Mouse (Mus musculus) ES-Bruce4 (cell line): ENCODE data around the gene Zw10. TPM values are rescaled to one million over a fixed set of nuclear protein-coding genes. Genes with fewer than 3 reads are reported as not detected.

Source experiments
- H3K27ac ChIP-seq: 2 replicates; pipeline ENCODE4 v1.5.1; 2012; ENCODE audit warnings: low read length, inconsistent platforms; ENCODE audit not compliant: insufficient read depth
- H3K27me3 ChIP-seq: 2 replicates; pipeline ENCODE4 v1.6.1; 2012; ENCODE audit warnings: mild to moderate bottlenecking, low read length, inconsistent platforms; ENCODE audit not compliant: control insufficient read depth, poor library complexity, insufficient read depth, severe bottlenecking
- H3K36me3 ChIP-seq: 2 replicates; pipeline ENCODE4 v1.6.1; 2012; ENCODE audit warnings: inconsistent platforms, mild to moderate bottlenecking, low read length, moderate library complexity; ENCODE audit not compliant: control insufficient read depth, poor library complexity, insufficient read depth, severe bottlenecking
- H3K4me1 ChIP-seq: one replicate; pipeline ENCODE4 v1.8.1; 2011; ENCODE audit warnings: low read length; ENCODE audit not compliant: control insufficient read depth, insufficient read depth
- H3K4me3 ChIP-seq: 2 replicates; pipeline ENCODE4 v1.5.1; 2011; ENCODE audit warnings: low read depth, mild to moderate bottlenecking, low read length
- H3K9ac ChIP-seq: 2 replicates; pipeline ENCODE4 v1.6.1; 2012; ENCODE audit warnings: low read depth, mild to moderate bottlenecking, inconsistent platforms; ENCODE audit not compliant: poor library complexity, severe bottlenecking
- H3K9me3 ChIP-seq: replicated peaks from 2 replicates; pipeline ENCODE4 v1.6.1; 2012; ENCODE audit warnings: mild to moderate bottlenecking, low read length, inconsistent platforms; ENCODE audit not compliant: control insufficient read depth, poor library complexity, insufficient read depth, severe bottlenecking
- CTCF ChIP-seq: IDR thresholded peaks from one replicate; pipeline ENCODE4 v1.8.1; 2011; ENCODE audit warnings: low read depth, low read length
- EP300 ChIP-seq: IDR thresholded peaks from 2 replicates; pipeline ENCODE4 v1.6.1; 2011; ENCODE audit warnings: low read depth, low read length; ENCODE audit not compliant: insufficient read depth
- POLR2A ChIP-seq: IDR thresholded peaks from one replicate; pipeline ENCODE4 v1.8.1; 2011; ENCODE audit warnings: low read length; ENCODE audit not compliant: insufficient read depth
- polyA plus RNA-seq: library from polyadenylated mRNA; stranded (reverse); fragments of >200 nt; gene quantifications from 2 replicates; pipeline ENCODE4 v1.2.4, GENCODE M21; 2011; ENCODE audit warnings: low read depth; ENCODE audit not compliant: missing spikeins, insufficient read depth, insufficient read length

The Zw10 gene
- 25.5 and 29.2 TPM in 2 replicates for polyA plus RNA-seq

DNA sequence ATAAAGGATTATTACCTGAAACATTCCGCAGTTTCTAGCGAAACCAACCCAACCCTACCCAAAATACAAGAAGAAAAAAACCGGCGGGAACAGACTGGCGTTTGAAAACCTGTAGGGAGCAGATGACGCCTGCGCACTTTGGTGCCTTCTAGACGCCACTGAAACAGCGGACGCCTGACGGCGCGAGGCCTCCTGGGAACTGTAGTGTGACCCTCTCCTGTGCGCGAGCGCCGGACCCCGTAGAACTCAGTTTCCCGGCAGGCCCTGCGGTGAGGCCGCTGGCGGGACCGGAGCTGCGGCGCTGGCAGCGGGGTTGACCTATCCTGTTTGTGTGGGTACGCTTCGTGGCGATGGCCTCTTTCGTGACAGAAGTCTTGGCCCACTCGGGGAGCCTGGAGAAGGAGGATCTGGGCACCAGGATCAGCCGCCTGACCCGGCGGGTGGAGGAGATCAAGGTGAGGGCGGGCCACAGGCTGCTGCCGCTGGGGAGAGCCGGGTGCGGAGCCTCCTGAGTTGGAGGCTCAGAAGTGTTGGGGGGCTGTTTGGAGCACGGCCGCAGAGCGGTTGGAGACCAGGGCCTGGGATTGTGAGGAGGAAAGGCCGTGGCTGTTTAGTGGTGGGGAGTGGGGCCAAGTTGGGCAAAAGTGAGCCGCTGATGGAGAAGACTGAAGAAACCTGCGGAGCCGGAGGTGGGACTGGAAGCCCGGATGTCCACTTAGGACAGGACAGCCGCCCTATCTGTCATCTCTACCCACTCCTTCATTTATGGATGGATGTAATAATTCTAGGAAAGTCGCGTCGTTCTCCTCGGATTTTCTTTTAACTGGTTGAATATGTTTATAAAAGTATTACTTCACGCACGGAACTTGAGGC lies at the start of gene Zw10:
Zw10 (plus strand) TSS at position 281 of the 873 bp plus-strand sequence.
- H3K9ac ChIP-seq: peak within 1 kb of the TSS; percentile 90
- no peak within 1 kb of the TSS for H3K27ac ChIP-seq
- TF ChIP-seq EP300 (peak; percentile 16; the same call in 1 of the 2 replicates), CTCF (no peak), POLR2A (no peak)
- H3K9me3 ChIP-seq: no peaks in the 10 kb centered on the region
- peak within 1 kb of the TSS; percentile 94 for H3K4me3 ChIP-seq
- peaks cover 7% of the 10 kb centered on the region; the same call in 1 of the 2 replicates for H3K36me3 ChIP-seq
- H3K27me3 ChIP-seq: no peaks in the 10 kb centered on the region
- H3K4me1 ChIP-seq: no peaks in the 10 kb centered on the region

DNA sequence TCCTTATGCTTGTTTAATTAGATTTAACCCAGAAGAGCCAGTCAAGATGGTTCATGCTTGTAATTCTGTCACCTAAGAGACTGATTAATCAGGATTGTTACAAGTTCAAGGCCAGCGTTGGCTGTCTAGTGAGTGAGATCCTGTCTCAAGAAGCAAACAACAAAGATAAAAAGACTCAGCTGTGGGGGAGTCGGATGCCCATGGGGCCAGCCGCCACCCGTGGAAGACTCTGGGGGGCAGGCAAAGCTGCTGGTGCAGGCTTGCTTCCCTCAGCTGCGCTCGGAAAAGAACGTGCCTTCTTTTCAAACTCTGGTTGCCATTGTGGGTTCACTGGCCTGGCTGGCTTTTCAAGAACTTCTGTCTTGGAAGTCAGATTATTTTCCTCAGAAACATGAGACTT lies 39.6 kb upstream of the Zw10 start:
- H3K9ac ChIP-seq: no peak overlapping the region
- no peak overlapping the region for H3K27ac ChIP-seq
- no peak for TF ChIP-seq POLR2A
- TF ChIP-seq EP300: no peak
- no peak for TF ChIP-seq CTCF
- H3K4me3 ChIP-seq: no peak overlapping the region
- H3K4me1 ChIP-seq: no peaks in the 10 kb centered on the region
- peaks cover 80% of the 10 kb centered on the region for H3K36me3 ChIP-seq
- no peaks in the 10 kb centered on the region for H3K27me3 ChIP-seq
- H3K9me3 ChIP-seq: no peaks in the 10 kb centered on the region

DNA sequence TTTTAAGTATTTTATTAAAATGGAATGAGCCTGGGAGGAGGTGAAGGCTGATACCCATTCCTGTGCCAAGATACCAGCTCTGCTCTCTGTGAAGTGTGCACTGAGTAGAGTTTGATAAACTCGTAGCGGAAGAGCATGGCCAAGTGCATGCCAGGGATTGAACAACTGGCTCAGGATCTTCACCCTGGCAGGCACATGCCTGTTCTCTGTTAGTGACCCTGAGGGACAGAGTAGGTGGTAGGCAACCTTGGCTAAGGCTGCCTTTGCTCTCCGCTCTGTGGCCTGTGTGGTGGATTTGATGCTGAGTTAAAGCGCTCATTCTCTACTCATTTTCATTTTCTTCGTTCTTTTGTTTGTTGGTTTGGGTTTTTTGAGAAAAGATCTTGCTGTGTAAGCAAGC lies 34.1 kb upstream of the Zw10 start:
- Histone ChIP-seq H3K36me3 (peaks cover 55% of the 10 kb centered on the region), H3K4me1 (no peaks in the 10 kb centered on the region), H3K9ac (no peak overlapping the region), H3K4me3 (no peak overlapping the region), H3K27ac (no peak overlapping the region), H3K27me3 (no peaks in the 10 kb centered on the region), H3K9me3 (no peaks in the 10 kb centered on the region)
- TF ChIP-seq CTCF (no peak), POLR2A (no peak), EP300 (no peak)

DNA sequence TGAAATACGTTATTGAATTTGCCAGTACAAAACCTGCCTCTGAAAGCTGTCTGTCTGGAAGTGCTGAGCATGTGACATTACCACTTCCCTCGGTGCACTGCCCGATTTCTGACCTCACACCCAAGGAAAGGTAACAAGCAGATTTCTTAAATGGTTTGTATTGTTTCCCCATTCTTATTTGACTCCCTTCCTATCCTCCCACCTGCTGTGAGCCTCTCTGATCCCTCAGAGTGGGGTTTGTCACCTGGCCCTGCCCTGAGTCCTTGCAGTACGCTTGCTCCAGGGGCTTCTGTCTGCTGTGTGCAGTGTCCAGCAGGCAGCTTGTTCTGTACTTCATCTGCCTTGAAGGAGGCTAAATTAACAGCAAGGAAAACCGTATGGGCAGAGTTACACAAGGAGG lies 31.5 kb upstream of the Zw10 start:
- TF ChIP-seq EP300: peak; percentile 81
- TF ChIP-seq CTCF: no peak
- Histone ChIP-seq H3K36me3 (peaks cover 57% of the 10 kb centered on the region), H3K27ac (peak overlapping the region; percentile 60)

DNA sequence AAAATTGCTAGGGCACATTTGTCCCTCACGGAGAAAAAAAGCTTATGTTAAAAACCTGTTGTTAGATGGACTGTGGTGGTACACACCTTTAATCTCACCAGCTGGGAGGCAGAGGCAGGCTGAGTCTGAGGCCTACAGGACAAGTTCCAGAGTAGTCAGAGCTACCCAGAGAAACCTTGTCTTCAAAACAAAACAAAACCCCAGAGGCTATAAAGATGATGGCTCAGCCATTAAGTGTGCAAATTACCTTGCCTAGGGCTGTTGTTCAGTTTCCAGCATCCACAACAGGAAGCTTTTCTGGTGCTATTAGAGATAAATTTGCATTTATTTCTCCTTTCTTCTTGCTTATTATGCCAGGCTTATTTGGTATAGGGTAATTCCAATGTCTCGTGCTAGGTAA lies 30.9 kb upstream of the Zw10 start:
- no peak overlapping the region for H3K4me3 ChIP-seq
- no peak for TF ChIP-seq CTCF
- TF ChIP-seq EP300: no peak
- TF ChIP-seq POLR2A: no peak
- H3K9ac ChIP-seq: no peak overlapping the region
- H3K36me3 ChIP-seq: peaks cover 57% of the 10 kb centered on the region
- H3K9me3 ChIP-seq: no peaks in the 10 kb centered on the region
- H3K4me1 ChIP-seq: no peaks in the 10 kb centered on the region
- 0 out of 2 replicates have a peak overlapping the region, but pooled peaks have one; percentile 45 for H3K27ac ChIP-seq
- no peaks in the 10 kb centered on the region for H3K27me3 ChIP-seq

More for the DNA sequence above, 31.5 kb upstream of the Zw10 start:
- H3K4me1 ChIP-seq: no peaks in the 10 kb centered on the region
- H3K27me3 ChIP-seq: no peaks in the 10 kb centered on the region
- H3K4me3 ChIP-seq: no peak overlapping the region
- no peaks in the 10 kb centered on the region for H3K9me3 ChIP-seq
- no peak overlapping the region for H3K9ac ChIP-seq

DNA sequence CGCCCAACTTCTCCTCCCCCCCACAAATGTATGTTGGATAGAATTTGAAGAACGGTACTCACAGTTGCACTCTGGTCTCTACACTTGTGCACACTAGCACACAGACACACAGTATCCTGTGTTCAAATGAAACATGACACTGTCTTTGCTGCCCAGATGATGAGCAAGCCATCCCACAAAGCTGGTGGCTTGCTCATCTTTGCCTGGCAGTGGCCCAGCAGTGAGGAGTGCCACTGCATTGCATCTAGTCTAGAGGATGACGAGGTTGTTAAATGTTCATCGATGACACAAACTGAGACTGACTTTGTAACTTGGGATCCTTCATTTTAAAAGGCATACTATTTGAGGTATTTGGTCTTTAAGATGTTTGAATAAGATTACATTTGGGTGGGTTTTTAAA lies 20.6 kb upstream of the Zw10 start:
- no peak overlapping the region for H3K9ac ChIP-seq
- no peaks in the 10 kb centered on the region for H3K27me3 ChIP-seq
- TF ChIP-seq POLR2A: no peak
- TF ChIP-seq CTCF: no peak
- no peak for TF ChIP-seq EP300
- peaks cover 74% of the 10 kb centered on the region for H3K36me3 ChIP-seq
- no peak overlapping the region for H3K4me3 ChIP-seq
- no peak overlapping the region for H3K27ac ChIP-seq
- no peaks in the 10 kb centered on the region for H3K9me3 ChIP-seq
- no peaks in the 10 kb centered on the region for H3K4me1 ChIP-seq
